Mouse (Mus musculus): ENCODE measurements around the gene Tep1. TPM values are rescaled to one million over a fixed set of nuclear protein-coding genes. Genes with fewer than 3 reads are reported as not detected.
"Not testable (repeated sequence)": the region's sequence is repeated elsewhere in the genome, so short reads cannot be mapped to it uniquely, and the experiment has no call there.

The Tep1 gene
- total RNA-seq, 2 experiments from 2014 or later, result 19.1 to 20.6 TPM

DNA sequence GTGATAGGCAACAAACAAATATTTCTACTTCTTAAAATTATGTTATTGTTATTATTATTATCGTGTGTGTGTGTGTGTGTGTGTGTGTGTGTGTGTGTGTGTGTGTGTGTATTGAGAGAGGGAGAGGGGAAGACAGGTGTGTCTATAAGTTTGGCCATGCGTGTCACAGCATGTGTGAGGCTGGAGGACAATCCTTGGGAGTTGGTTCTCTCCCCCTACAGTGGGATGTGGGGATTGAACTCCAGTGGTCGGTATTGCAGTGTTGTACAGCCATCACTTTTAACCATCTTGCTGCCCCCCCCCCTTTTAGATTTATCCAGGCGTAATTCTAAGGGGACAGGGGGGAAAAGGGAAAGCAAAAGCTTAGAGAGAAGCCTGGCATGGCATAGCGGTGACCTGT lies 1.7 kb downstream of the Tep1 start:
- no peak for DNase-seq (ENCODE audit: low spot score in 2 of 2)

GRCm38 (mm10) chr14:50868211-50868610 lies 2.1 kb downstream of the Tep1 start:
- no peak for DNase-seq (ENCODE audit: low spot score in 2 of 2)

DNA sequence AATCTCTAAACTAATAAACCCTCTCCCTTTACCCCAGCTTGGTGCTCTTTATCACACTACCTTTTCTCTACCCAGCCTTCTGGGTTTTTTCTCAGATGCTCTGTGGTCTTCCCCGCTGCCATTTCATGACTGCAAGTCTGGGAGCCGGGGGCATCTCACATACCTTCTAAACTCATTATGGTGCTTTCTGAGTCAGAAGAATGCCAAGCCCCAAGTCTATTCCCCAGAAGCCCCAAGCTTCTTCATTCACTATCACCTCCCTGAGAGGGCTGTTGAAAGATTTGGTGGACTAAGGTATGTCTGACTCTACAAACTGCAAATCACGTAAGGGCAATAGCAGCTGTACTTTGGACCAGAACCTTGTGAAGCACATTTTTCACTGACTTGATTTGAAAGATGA lies 3.4 kb downstream of the Tep1 start:
- DNase-seq (ENCODE audit: low spot score in 2 of 2), result no peak

- DNase-seq (ENCODE audit: low spot score in 2 of 2), result not testable (repeated sequence)
Observed at GRCm38 (mm10) chr14:50865005-50865404, 5.4 kb downstream of the Tep1 start.

DNA sequence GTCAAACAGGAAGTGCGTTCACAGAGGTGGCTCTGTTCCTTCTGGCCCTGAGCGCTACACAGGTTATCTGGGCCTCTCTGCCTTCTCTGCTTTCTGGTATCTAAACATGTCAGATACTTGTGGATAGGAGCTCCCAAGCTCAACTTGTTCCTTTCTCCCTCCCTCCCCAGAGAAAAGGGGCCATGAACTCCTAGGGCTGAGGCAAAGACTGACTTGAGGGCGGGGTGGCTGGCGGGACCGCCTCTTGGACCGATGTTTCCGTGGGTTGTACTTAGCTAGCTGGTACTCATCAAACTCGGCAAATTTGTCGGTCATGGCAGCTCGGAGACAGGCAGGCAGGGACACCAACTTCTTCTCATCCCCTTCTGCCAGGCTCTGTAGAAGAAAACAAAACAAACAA lies 7.7 kb downstream of the Tep1 start:
- DNase-seq (ENCODE audit: low spot score in 2 of 2), result no peak

- DNase-seq (ENCODE audit: low spot score in 2 of 2), result no peak
Observed at GRCm38 (mm10) chr14:50855788-50856187, 14.6 kb downstream of the Tep1 start.

DNA sequence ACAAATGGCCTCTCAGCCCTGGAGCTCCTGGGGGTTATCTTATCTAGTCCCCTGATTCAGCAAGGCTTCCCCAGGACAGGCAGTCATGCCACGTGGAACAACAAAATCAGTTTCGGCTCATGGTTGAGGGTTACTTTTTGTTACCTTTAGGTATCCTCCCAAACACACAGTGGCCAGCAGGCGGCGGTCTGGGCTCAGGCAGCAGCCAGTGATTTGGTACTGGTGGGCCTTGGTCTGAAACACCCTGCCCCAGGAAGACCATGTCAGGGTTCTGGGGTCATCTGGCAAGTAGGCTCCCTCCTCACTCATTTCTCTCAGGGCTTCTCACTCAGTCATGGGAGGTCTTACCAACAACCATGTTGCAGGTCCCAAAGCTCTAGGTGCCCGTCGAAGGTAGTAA lies 33.1 kb downstream of the Tep1 start:
- DNase-seq (ENCODE audit: low spot score in 2 of 2), result no peak

- no peak for DNase-seq (ENCODE audit: low spot score in 2 of 2)
Observed at GRCm38 (mm10) chr14:50834435-50834834, 35.9 kb downstream of the Tep1 start.

GRCm38 (mm10) chr14:50833964-50834363 lies 36.4 kb downstream of the Tep1 start:
- no peak for DNase-seq (ENCODE audit: low spot score in 2 of 2)

DNA sequence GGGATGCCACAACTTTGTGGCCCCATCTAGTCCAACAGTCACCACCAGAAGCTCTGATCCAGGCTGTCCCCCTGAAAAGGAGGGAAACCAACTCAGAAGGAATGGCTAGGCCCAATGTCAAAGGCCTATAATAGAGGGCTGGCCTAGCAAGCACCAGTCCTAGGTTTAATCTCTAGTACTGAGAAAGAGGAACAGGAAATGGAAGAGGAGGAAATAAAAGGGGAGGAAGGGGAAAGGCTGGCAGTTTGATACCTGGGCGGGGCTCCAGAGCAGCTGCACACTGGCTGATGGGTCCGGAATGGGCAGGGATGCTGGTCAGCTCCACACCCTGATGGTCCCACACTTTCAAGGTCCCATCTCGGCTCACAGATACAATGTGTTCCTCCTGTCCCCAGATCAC lies 40.5 kb downstream of the Tep1 start:
- DNase-seq (ENCODE audit: low spot score in 2 of 2), result no peak

- no peak for DNase-seq (ENCODE audit: low spot score in 2 of 2)
Observed at GRCm38 (mm10) chr14:50826579-50826978, 43.8 kb downstream of the Tep1 start.

- DNase-seq (ENCODE audit: low spot score in 2 of 2), result no peak
Observed at GRCm38 (mm10) chr14:50824219-50824618, 46.1 kb downstream of the Tep1 start.

GRCm38 (mm10) chr14:50823240-50823639 lies 47.1 kb downstream of the Tep1 start:
- DNase-seq (ENCODE audit: low spot score in 2 of 2), result no peak

GRCm38 (mm10) chr14:50813060-50813459 lies 57.3 kb downstream of the Tep1 start:
- no peak for DNase-seq (ENCODE audit: low spot score in 2 of 2)

GRCm38 (mm10) chr14:50807487-50808072 lies 62.8 kb downstream of the Tep1 start, which contains the start of the genes Ccnb1ip1 and Parp2:
TSS of gene Ccnb1ip1 (minus strand) at chr14:50807732.
TSS of gene Parp2 (plus strand) at chr14:50807841.
- DNase-seq (ENCODE audit: low spot score in 2 of 2), result peak; percentile 89 to 92

GRCm38 (mm10) chr14:50806469-50806868 lies 63.9 kb downstream of the Tep1 start:
- not testable (repeated sequence) for DNase-seq (ENCODE audit: low spot score in 2 of 2)

GRCm38 (mm10) chr14:50804683-50805082 lies 65.7 kb downstream of the Tep1 start:
- no peak for DNase-seq (ENCODE audit: low spot score in 2 of 2)

DNA sequence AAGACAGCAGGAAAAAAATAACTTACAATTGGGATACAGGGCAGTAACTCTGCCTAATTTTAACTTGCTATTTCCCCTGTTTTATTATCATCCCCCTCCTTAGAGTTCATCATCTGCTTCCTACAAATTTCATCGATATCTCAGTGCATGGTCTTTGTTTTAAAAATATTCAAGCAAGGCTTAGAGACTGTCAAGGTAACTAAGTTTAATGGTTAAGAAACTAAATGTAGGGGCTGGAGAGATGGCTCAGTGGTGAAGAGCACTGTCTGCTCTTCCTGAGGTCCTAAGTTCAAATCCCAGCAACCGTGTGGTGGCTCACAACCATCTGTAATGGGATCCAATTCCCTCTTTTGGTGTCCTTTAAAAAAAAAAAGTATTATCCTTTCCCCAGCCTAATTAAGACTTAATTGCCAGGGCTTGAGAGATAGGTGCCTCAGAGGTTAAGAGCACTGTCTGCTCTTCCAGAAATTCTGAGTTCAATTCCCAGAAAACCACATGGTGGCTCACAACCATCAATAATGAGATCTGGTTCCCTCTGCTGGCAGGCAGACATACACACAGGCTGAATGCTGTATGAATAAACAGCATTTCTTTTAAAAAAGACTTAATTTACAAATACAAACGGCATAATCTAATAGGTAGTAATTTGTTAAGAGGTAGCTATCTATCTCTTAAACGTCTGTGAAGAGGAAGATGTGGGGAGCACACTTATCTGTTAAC lies 67.4 kb downstream of the Tep1 start:
- DNase-seq (ENCODE audit: low spot score in 2 of 2), result no peak

GRCm38 (mm10) chr14:50802441-50802840 lies 67.9 kb downstream of the Tep1 start:
- DNase-seq (ENCODE audit: low spot score in 2 of 2), result no peak

DNA sequence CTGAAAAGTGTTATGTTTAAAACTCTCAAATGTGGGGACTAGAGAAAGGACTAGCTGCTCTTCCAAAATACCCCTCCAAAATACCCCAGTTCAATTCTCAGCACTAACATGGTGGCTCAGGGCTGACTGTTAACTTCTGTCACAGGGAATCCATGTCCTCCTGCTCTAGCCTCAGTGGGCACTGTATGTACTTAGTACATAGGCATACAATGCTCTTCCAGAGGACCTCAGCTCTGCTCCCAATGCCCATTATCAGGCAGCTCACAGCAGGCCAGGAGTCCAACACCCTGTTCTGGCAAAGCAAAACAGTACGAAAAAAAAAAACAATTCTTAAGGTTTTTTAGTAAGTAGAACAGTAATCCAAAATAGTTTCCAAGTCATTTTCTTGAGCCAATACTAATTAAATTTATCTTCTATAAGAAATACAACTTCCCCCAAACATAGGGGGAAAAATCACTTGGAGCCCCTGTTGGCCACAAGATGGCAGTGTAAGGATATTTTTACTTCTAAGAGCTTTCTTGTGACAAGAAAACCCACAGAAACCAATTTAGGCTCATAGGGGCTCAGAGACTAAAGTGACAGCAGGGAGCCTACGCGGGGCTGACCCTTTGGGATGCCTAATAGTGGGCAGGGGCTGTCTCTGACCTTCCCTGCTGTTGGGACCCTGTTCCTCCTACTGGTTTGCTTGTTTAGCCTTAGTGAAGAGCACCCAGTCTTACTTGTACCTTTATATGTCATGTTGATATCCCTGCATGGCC lies 70.7 kb downstream of the Tep1 start:
- no peak for DNase-seq (ENCODE audit: low spot score in 2 of 2)

- DNase-seq (ENCODE audit: low spot score in 2 of 2), result no peak
Observed at GRCm38 (mm10) chr14:50798512-50798911, 71.8 kb downstream of the Tep1 start.

- no peak for DNase-seq (ENCODE audit: low spot score in 2 of 2)
Observed at GRCm38 (mm10) chr14:50796464-50796863, 73.9 kb downstream of the Tep1 start.
